Mouse (Mus musculus): ENCODE results near the gene Gm4303. TPM values are rescaled to one million over a fixed set of nuclear protein-coding genes. Genes with fewer than 3 reads are reported as not detected.
A peak's percentile ranks its signal among the peaks of the same experiment; 100 is the strongest.
"Not testable (repeated sequence)": the region's sequence is repeated elsewhere in the genome, so short reads cannot be mapped to it uniquely, and the experiment has no call there.

Gene Gm4303
- not detected for total RNA-seq (2021)

DNA sequence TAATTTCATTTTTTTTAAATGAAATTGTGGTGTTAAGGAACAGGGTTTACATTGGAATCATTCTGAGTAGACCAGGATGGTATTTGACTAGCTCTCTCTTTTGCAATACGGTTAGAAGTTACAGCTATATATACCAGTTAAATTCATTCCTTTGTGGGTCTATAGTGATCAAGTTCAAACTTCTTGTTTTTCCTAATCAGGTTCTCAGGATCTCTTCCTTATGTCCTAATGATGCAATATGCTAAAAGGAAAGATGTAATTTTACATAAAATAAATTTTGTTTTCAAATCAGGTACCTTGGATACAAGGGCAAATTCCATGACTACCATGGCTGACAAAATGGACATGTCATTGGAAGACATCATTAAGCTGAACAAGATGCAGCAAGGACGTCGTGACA, at the start of gene Gm4303:
TSS of gene Gm4303 (plus strand) at position 301 of the 400 bp plus-strand sequence.
- intact Hi-C loops (cut with DNase I); DNase-seq: not testable (repeated sequence)

DNA sequence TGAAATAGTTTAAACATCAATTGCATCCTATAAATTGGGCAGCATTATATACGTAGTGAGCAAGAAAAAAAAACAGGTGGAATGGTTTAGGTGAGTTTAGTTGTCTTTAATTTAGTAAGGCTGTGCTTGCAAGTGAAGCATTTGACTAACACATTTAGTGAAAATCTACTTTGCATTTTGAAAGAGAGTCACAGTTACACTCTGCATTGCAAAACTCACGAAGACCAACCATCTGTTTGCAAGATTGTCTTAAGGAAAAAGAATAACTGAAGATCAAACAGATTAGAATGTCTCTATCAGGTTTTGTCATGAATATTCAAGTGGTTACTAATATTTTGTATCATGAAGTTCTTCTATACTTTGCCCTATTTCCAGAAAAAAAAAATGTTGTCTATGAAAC, 49.7 kb upstream of the Gm4303 start:
- intact Hi-C loops (cut with DNase I) = no loop called here

DNA sequence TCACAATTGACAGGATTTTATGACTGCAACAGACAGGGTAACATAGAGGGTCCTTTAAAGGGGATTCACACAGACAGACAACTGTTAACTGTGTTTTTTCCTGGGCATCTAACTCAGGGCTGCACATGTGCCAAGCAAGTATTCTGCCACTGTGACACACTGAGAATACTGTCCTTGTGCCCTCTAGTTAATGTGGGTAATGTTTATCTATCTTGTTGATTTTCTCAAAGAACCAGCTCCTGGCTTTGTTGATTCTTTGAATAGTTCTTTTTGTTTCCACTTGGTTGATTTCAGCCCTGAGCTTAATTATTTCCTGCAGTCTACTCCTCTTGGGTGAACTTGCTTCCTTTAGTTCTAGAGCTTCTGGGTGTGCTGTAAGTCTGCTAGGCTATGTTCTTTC, 45.7 kb upstream of the Gm4303 start:
- DNase-seq; intact Hi-C loops (cut with DNase I): not testable (repeated sequence)

More for the DNA sequence above, 49.7 kb upstream of the Gm4303 start:
- no peak for DNase-seq

DNA sequence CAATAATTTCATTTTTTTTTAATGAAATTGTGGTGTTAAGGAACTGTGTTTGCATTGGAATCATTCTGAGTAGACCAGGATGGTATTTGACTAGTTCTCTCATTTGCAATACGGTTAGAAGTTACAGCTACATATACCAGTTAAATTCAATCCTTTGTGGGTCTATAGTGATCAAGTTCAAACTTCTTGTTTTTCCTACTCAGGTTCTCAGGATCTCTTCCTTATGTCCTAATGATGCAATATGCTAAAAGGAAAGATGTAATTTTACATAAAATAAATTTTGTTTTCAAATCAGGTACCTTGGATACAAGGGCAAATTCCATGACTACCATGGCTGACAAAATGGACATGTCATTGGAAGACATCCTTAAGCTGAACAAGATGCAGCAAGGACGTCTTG, 10.4 kb upstream of the Gm4303 start, which contains the start of gene Gm4301:
TSS of gene Gm4301 (plus strand) at position 301 of the 400 bp plus-strand sequence.
- DNase-seq; intact Hi-C loops (cut with DNase I): not testable (repeated sequence)

DNA sequence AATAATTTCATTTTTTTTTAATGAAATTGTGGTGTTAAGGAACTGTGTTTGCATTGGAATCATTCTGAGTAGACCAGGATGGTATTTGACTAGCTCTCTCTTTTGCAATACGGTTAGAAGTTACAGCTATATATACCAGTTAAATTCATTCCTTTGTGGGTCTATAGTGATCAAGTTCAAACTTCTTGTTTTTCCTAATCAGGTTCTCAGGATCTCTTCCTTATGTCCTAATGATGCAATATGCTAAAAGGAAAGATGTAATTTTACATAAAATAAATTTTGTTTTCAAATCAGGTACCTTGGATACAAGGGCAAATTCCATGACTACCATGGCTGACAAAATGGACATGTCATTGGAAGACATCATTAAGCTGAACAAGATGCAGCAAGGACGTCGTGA, 5.2 kb upstream of the Gm4303 start, which contains the start of gene Gm4302:
TSS of gene Gm4302 (plus strand) at position 301 of the 400 bp plus-strand sequence.
- intact Hi-C loops (cut with DNase I); DNase-seq: not testable (repeated sequence)

DNA sequence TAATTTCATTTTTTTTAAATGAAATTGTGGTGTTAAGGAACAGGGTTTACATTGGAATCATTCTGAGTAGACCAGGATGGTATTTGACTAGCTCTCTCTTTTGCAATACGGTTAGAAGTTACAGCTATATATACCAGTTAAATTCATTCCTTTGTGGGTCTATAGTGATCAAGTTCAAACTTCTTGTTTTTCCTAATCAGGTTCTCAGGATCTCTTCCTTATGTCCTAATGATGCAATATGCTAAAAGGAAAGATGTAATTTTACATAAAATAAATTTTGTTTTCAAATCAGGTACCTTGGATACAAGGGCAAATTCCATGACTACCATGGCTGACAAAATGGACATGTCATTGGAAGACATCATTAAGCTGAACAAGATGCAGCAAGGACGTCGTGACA, 5.0 kb downstream of the Gm4303 start, which contains the start of gene Gm4305:
TSS of gene Gm4305 (plus strand) at position 301 of the 400 bp plus-strand sequence.
- intact Hi-C loops (cut with DNase I); DNase-seq: not testable (repeated sequence)

DNA sequence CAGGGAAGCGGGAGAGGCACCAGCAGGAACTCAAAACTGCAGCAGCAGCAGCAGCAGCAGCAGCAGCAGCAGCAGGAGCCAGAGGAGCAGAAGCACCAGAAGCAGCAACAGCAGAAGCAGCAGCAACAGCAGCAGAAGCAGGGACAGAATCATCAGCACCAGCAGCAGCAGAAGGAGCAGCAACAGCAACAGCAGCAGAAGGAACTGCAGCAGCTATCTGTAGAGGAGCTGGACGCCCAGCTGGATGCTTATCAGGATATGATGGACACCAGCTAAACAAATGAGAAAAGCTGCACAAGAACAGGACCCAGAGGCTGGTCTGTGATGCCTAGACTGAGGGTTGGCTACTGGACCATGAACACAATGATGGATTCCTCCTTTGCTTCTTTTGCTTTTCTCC, 11.1 kb downstream of the Gm4303 start:
- intact Hi-C loops (cut with DNase I) = not testable (repeated sequence)
- DNase-seq = peak; percentile 2 to 9

DNA sequence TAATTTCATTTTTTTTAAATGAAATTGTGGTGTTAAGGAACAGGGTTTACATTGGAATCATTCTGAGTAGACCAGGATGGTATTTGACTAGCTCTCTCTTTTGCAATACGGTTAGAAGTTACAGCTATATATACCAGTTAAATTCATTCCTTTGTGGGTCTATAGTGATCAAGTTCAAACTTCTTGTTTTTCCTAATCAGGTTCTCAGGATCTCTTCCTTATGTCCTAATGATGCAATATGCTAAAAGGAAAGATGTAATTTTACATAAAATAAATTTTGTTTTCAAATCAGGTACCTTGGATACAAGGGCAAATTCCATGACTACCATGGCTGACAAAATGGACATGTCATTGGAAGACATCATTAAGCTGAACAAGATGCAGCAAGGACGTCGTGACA, 15.3 kb downstream of the Gm4303 start, which contains the start of gene Gm4307:
TSS of gene Gm4307 (plus strand) at position 301 of the 400 bp plus-strand sequence.
- DNase-seq; intact Hi-C loops (cut with DNase I): not testable (repeated sequence)

DNA sequence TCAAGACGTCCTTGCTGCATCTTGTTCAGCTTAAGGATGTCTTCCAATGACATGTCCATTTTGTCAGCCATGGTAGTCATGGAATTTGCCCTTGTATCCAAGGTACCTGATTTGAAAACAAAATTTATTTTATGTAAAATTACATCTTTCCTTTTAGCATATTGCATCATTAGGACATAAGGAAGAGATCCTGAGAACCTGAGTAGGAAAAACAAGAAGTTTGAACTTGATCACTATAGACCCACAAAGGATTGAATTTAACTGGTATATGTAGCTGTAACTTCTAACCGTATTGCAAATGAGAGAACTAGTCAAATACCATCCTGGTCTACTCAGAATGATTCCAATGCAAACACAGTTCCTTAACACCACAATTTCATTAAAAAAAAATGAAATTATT, 36.7 kb downstream of the Gm4303 start, which contains the start of gene Gm4312:
TSS of gene Gm4312 (minus strand) at position 101 of the 400 bp plus-strand sequence.
- intact Hi-C loops (cut with DNase I); DNase-seq: not testable (repeated sequence)

Other genes with a start within 250 kb of the Gm4303 start
- not detected for gene Gm4301, start 10.3 kb upstream of the Gm4303 start, total RNA-seq (2021)
- gene Gm4302, start 5.1 kb upstream of the Gm4303 start, total RNA-seq (2021) = not detected
- not detected for gene Gm4305, start 5.1 kb downstream of the Gm4303 start, total RNA-seq (2021)
- not detected for gene Gm4307, start 15.4 kb downstream of the Gm4303 start, total RNA-seq (2021)
- not detected for gene Gm4312, start 36.6 kb downstream of the Gm4303 start, total RNA-seq (2021)
- gene Tmtc3, start 141.4 kb downstream of the Gm4303 start, total RNA-seq (2021) = 10 to 100 TPM; 15.7 to 18.3 TPM
- 1 to 10 TPM; 3.4 to 4.0 TPM for gene Cep290, start 141.6 kb downstream of the Gm4303 start, total RNA-seq (2021)
- 1 to 10 TPM; 6.0 to 7.0 TPM for gene 4930430F08Rik, start 244.5 kb downstream of the Gm4303 start, total RNA-seq (2021)
- not detected for gene 1700017N19Rik, start 244.5 kb downstream of the Gm4303 start, total RNA-seq (2021)